Mouse (Mus musculus): ENCODE data around the gene Pigl. TPM values are rescaled to one million over a fixed set of nuclear protein-coding genes. Genes with fewer than 3 reads are reported as not detected.
A peak's percentile ranks its signal among the peaks of the same experiment; 100 is the strongest.

Gene Pigl
- total RNA-seq, 2 experiments from 2014 or later, result 2.2 to 2.6 TPM

- TF ChIP-seq CTCF (IDR thresholded peaks at IDR 0.05), result no peak
- H3K27ac ChIP-seq, result no peak overlapping the region
- H3K4me3 ChIP-seq, result no peak overlapping the region
- intact Hi-C loops (cut with DNase I), result no loop called here
- DNase-seq, result no peak
Observed at GRCm38 (mm10) chr11:62509571-62509970, 51.3 kb downstream of the Pigl start.

GRCm38 (mm10) chr11:62510956-62511355 lies 52.7 kb downstream of the Pigl start:
- no peak overlapping the region for H3K4me3 ChIP-seq
- no peak overlapping the region for H3K27ac ChIP-seq
- DNase-seq, result no peak
- no peak for TF ChIP-seq CTCF (IDR thresholded peaks at IDR 0.05)
- intact Hi-C loops (cut with DNase I), result loop anchor here (10.0 kb wide), 1 partner anchor 64 kb away; the partner anchor contains the start of gene Trpv2

- TF ChIP-seq CTCF (IDR thresholded peaks at IDR 0.05), result no peak
- H3K27ac ChIP-seq, result no peak overlapping the region
- no peak overlapping the region for H3K4me3 ChIP-seq
- no peak for DNase-seq
- intact Hi-C loops (cut with DNase I), result loop anchor here (10.0 kb wide), 1 partner anchor 63 kb away; the partner anchor contains the start of gene Trpv2
Observed at GRCm38 (mm10) chr11:62511444-62512202, 53.4 kb downstream of the Pigl start.

- Histone ChIP-seq H3K4me3 (no peak overlapping the region), H3K27ac (no peak overlapping the region)
- TF ChIP-seq CTCF (IDR thresholded peaks at IDR 0.05), result no peak
- no peak for DNase-seq
- intact Hi-C loops (cut with DNase I), result loop anchor here (10.0 kb wide), 1 partner anchor 62 kb away; the partner anchor contains the start of gene Trpv2
Observed at GRCm38 (mm10) chr11:62512529-62513080, 54.3 kb downstream of the Pigl start.

- intact Hi-C loops (cut with DNase I), result loop anchor here (10.0 kb wide), 1 partner anchor 61 kb away; the partner anchor contains the start of gene Trpv2
- no peak for DNase-seq
- Histone ChIP-seq H3K4me3 (no peak overlapping the region), H3K27ac (no peak overlapping the region)
- no peak for TF ChIP-seq CTCF (IDR thresholded peaks at IDR 0.05)
Observed at GRCm38 (mm10) chr11:62513311-62513710, 55.1 kb downstream of the Pigl start.

- no peak for TF ChIP-seq CTCF (IDR thresholded peaks at IDR 0.05)
- no peak overlapping the region for H3K4me3 ChIP-seq
- intact Hi-C loops (cut with DNase I), result loop anchor here (10.0 kb wide), 1 partner anchor 56 kb away; the partner anchor contains the start of gene Trpv2
- no peak overlapping the region for H3K27ac ChIP-seq
- no peak for DNase-seq
Observed at GRCm38 (mm10) chr11:62518991-62519390, 60.7 kb downstream of the Pigl start.

GRCm38 (mm10) chr11:62522283-62522682 lies 64.0 kb downstream of the Pigl start:
- Histone ChIP-seq H3K4me3 (no peak overlapping the region), H3K27ac (no peak overlapping the region)
- TF ChIP-seq CTCF (IDR thresholded peaks at IDR 0.05), result no peak
- DNase-seq, result no peak
- intact Hi-C loops (cut with DNase I), result no loop called here

- no peak overlapping the region for H3K4me3 ChIP-seq
- intact Hi-C loops (cut with DNase I), result no loop called here
- no peak for DNase-seq
- H3K27ac ChIP-seq, result no peak overlapping the region
- TF ChIP-seq CTCF (IDR thresholded peaks at IDR 0.05), result no peak
Observed at GRCm38 (mm10) chr11:62537089-62537488, 78.8 kb downstream of the Pigl start.

GRCm38 (mm10) chr11:62537590-62537989 lies 79.3 kb downstream of the Pigl start:
- H3K27ac ChIP-seq, result no peak overlapping the region
- DNase-seq, result no peak
- intact Hi-C loops (cut with DNase I), result no loop called here
- H3K4me3 ChIP-seq, result no peak overlapping the region
- TF ChIP-seq CTCF (IDR thresholded peaks at IDR 0.05), result no peak

- peak; percentile 21; the same call in 1 of the 2 replicates for TF ChIP-seq CTCF (IDR thresholded peaks at IDR 0.05)
- peak overlapping the region; percentile 85 for H3K4me3 ChIP-seq
- DNase-seq, result peak; percentile 84
- intact Hi-C loops (cut with DNase I), result loop anchor here (2.0 kb wide), 2 partner anchors 36 to 82 kb away; partner anchors contain the start of gene Trpv2
- H3K27ac ChIP-seq, result peak overlapping the region; percentile 87
Observed at GRCm38 (mm10) chr11:62538321-62539088, 80.2 kb downstream of the Pigl start.

- DNase-seq, result peak; percentile 86
- Histone ChIP-seq H3K27ac (peak within 1 kb of the TSS; percentile 87), H3K4me3 (peak within 1 kb of the TSS; percentile 85)
- TF ChIP-seq CTCF (IDR thresholded peaks at IDR 0.05), result no peak
- intact Hi-C loops (cut with DNase I), result loop anchor here (2.0 kb wide), 2 partner anchors 36 to 82 kb away; partner anchors contain the start of gene Trpv2
Observed at GRCm38 (mm10) chr11:62539089-62539890, 81.0 kb downstream of the Pigl start, which contains the start of gene Cenpv. Gene Cenpv (minus strand): TSS chr11:62539261.

- Histone ChIP-seq H3K4me3 (no peak overlapping the region), H3K27ac (no peak overlapping the region)
- intact Hi-C loops (cut with DNase I), result no loop called here
- no peak for TF ChIP-seq CTCF (IDR thresholded peaks at IDR 0.05)
- DNase-seq, result no peak
Observed at GRCm38 (mm10) chr11:62540167-62540566, 81.9 kb downstream of the Pigl start.
